Mouse (Mus musculus) mouse embryonic stem cell (cell line): Measurements from ENCODE around the gene Xlr5a.
"Not testable (repeated sequence)": the region's sequence is repeated elsewhere in the genome, so short reads cannot be mapped to it uniquely, and the experiment has no call there.

Experiments used
- in situ Hi-C, 2 experiments: fragments of 300-500 bp; cut with MboI; formaldehyde crosslinking; loops; 1 replicate in 1 of 2; 3 replicates in 1 of 2; pipeline ENCODE4 v1.14.3; 2019 to 2020; ENCODE audit warnings: low sequenced_read_pairs in 2 of 2, low pct_unique_long_range_greater_than_20kb in 1 of 2, mixed read lengths in 1 of 2; ENCODE audit not compliant: unreplicated experiment in 1 of 2

Xlr5a gene

DNA sequence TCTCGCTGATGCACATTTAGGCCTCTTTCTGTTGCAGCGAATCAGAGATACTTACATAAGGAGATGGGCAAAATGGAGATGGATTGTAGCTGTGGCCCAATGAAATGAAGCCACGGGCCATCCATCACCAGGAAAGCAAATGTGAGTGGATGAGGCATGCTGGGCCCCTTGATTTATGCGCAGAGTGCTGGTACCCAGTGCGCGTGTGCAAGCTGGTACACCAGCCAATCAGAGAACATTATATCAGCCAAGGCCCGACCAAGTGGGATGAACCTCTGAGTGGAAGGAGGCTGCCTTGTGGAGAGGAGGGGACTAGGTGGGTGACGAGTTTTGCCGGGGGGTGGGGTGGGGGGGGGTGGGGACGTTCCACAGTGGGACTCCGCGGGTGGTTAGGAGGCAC lies 100.8 kb downstream of the Xlr5a start, which contains the start of gene Xlr3b:
Xlr3b (plus strand) TSS at position 274 of the 400 bp plus-strand sequence.
- in situ Hi-C loops = not testable (repeated sequence)

DNA sequence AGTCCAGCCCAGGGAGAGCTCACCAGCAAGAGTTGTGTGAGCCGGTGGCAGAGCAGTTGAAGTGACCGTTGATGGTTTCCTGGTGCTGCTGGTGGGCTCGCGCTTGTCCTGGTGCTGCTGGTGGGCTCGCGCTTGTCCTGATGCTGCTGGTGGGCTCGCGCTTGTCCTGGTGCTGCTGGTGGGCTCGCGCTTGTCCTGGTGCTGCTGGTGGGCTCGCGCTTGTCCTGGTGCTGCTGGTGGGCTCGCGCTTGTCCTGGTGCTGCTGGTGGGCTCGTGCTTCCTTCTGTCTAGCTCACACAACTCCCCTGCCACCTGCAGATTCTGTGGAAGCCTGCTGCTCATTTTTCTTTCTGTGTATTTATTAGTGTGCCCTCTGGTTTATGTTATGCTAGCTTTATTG lies 115.9 kb downstream of the Xlr5a start, which contains the start of gene Spin2d:
Spin2d (minus strand) TSS at position 101 of the 400 bp plus-strand sequence.
- in situ Hi-C loops = not testable (repeated sequence)

DNA sequence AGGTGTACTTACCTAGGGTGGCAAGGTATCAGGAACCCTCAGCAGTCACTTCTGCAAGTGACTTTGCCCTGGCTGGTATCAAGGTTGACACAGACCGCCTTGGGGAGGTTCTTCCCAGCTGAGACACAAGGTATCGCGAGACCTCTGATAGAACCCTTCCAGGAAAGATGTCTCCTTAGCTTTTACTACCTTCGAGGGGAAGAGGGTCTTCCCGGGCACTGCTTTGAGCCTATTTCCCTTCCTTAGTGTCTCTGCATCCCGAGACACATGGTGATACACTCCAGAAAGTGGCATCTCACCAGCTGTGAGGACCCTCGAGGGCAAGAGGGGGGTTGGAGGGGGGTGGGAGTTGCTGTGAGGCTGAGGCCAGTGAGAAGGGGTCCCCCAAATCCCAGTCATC lies 143.4 kb downstream of the Xlr5a start, which contains the start of gene DXBay18:
DXBay18 (minus strand) TSS at position 101 of the 400 bp plus-strand sequence.
- in situ Hi-C loops = not testable (repeated sequence)

DNA sequence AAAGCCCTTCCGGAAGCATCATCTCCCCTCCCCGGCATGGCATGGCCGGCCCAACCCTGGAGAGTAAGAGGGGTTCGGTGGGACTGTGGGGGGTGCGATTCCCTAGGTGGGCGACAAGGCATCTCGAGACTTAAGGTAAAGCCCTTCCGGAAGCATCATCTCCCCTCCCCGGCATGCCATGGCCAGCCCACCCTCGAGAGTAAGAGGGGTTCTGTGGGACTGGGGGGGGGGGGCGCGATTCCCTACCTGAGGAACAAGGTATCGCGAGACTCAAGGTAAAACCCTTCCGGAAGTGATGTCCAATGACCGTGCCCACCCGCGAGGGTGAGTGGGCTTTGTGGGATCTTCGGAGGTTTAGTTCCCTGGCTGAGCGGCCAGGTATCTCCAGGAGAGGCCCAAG lies 144.3 kb downstream of the Xlr5a start, which contains the start of gene Xlr5b:
Xlr5b (plus strand) TSS at position 301 of the 400 bp plus-strand sequence.
- in situ Hi-C loops = not testable (repeated sequence)

GRCm38 (mm10) chrX:73143218-73143618 lies 149.6 kb downstream of the Xlr5a start:
- in situ Hi-C loops = not testable (repeated sequence)

- in situ Hi-C loops = not testable (repeated sequence)
Measured at GRCm38 (mm10) chrX:73122859-73123829, 169.6 kb downstream of the Xlr5a start.

DNA sequence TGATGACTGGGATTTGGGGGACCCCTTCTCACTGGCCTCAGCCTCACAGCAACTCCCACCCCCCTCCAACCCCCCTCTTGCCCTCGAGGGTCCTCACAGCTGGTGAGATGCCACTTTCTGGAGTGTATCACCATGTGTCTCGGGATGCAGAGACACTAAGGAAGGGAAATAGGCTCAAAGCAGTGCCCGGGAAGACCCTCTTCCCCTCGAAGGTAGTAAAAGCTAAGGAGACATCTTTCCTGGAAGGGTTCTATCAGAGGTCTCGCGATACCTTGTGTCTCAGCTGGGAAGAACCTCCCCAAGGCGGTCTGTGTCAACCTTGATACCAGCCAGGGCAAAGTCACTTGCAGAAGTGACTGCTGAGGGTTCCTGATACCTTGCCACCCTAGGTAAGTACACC lies 176.0 kb downstream of the Xlr5a start, which contains the start of gene Gm14685:
Gm14685 (plus strand) TSS at position 301 of the 400 bp plus-strand sequence.
- in situ Hi-C loops = not testable (repeated sequence)

GRCm38 (mm10) chrX:73096941-73097508 lies 195.8 kb downstream of the Xlr5a start, which contains the start of gene Xlr3a:
Xlr3a (minus strand) TSS chrX:73097095.
- in situ Hi-C loops = not testable (repeated sequence)

DNA sequence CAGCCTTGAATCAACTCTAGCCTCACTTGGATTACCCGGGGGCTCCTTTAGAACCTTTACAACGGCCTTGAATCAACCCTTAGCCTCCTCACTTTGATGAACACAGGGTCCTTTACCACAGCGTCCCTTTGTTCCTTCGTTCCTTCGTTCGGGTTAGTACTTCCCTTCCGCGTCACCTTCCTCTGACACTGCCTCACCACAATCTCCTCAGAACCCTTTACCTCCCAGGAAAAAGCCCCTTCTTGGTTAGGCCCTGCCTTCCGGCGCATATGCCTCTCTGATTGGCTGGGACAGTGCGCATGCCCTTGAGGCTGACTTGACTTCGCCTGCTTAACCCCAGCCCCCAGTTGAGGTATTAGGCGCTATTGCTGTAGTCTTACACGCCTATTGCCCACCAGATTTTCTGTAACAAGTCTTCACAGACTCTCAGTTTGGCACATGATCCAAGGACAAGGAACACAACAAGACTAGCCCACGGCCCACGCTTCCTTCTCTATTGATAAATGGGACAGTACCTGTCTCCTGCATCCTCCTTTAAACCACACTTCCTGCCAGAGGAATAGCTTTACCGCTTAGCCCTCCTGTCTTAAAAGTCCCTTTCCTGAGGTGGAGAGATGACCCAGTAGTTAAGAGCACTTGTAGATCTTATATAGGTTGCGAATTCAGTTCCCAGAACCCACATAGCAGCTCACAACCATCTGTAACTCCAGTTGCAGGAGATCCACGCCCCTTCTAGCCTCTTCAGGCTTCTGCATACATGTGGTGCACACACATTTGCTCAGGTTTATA lies 210.3 kb downstream of the Xlr5a start, which contains the start of gene Xlr4a:
Xlr4a (minus strand) TSS at position 212 of the 789 bp plus-strand sequence.
- in situ Hi-C loops = not testable (repeated sequence)

DNA sequence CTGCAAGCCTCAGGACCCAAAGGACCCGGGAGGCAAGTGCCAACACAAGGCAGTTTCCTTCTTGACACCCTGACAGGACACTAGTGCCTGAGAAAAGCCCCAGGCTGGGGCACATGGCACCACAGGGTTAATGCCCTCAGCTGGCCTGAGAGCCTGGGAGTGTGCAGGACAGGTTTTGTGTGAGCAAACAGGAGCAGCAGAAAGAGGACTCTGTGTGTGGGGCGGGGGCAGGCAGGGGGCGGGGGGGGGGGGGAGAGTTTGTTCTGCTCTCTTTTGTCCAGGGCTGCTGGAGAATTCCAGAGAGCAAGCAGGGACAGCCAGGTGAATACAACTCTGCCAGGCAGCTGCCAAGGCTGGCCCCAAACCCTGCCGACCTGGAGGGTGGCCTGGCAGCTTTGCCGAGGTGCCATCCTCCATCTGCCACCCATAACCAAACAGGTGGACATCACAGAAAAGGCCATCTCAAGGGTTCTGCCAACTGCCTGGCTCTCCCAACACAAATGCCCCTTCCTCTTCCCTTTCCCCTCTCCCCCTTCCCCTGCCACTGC lies 225.9 kb downstream of the Xlr5a start:
- in situ Hi-C loops = loop anchor here in 1 of 2 experiments (25.0 kb wide), 1 partner anchor 170 kb away; the partner anchor contains the start of genes F8a and Xlr4c

DNA sequence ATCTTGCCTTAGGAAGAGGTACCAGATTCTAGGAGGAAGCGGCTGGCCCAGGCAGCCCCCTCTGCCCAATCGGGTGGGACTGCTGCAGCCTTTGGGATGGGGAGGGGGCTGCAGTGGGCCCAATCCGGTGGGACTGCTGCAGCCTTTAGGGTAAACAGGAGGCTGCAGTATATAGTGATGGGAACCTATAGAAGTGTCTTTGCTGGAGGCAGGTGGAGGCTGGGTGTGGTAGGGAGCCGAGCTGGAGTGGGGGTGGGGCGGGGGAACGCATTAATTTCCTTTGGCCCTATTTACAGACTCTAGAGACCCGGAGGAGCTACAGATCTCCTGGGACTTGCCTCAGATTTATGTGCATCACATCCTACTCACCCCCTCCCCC lies 228.4 kb downstream of the Xlr5a start, which contains the start of gene Pnma3:
Pnma3 (plus strand) TSS at position 373 of the 379 bp plus-strand sequence.
- in situ Hi-C loops = loop anchor here in 1 of 2 experiments (25.0 kb wide), 1 partner anchor 173 kb away; the partner anchor contains the start of genes F8a and Xlr4c

GRCm38 (mm10) chrX:73063512-73064414 lies 229.0 kb downstream of the Xlr5a start:
- in situ Hi-C loops = loop anchor here in 1 of 2 experiments (25.0 kb wide), 1 partner anchor 174 kb away; the partner anchor contains the start of genes F8a and Xlr4c

DNA sequence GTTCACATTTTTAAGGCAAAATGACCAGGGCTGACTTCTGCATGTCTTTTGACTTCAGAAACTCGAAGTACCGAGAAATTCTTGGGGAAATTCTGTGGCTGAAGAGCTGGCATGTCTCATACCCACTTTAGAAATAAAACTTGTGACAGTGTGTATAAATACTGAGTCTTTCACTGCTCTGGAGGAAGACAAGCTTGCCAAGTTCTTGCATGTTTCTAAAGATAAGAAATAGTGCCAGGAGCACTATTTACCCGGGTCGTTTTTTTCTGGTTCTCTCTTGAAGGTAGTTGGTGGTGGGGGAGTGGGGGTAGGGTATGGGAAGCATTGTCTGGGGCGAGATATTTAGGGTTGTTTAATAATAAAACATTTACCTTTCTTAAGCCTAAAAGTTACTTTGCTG lies 230.5 kb downstream of the Xlr5a start:
- in situ Hi-C loops = loop anchor here in 1 of 2 experiments (25.0 kb wide), 1 partner anchor 175 kb away; the partner anchor contains the start of genes F8a and Xlr4c

GRCm38 (mm10) chrX:73061528-73061927 lies 231.2 kb downstream of the Xlr5a start:
- in situ Hi-C loops = loop anchor here in 1 of 2 experiments (25.0 kb wide), 1 partner anchor 176 kb away; the partner anchor contains the start of genes F8a and Xlr4c
